Mouse (Mus musculus) c-Kit-positive CD71-positive TER-119-negative erythroid progenitor cells, embryonic 14.5 days (primary cell): ENCODE measurements around the gene Enc1.

Experiments used
- DNase-seq: peaks from one replicate; pipeline ENCODE4 v3.0.0-alpha.2; 2013; ENCODE audit warnings: low read depth

Gene Enc1

GRCm38 (mm10) chr13:97227795-97228194 lies 13.1 kb upstream of the Enc1 start:
- no peak for DNase-seq

GRCm38 (mm10) chr13:97230101-97230500 lies 10.8 kb upstream of the Enc1 start:
- DNase-seq = no peak

- no peak for DNase-seq
Measured at GRCm38 (mm10) chr13:97233092-97233491, 7.8 kb upstream of the Enc1 start.

GRCm38 (mm10) chr13:97234785-97235417 lies 6.0 kb upstream of the Enc1 start:
- DNase-seq = peak; percentile 69

GRCm38 (mm10) chr13:97235911-97236310 lies 5.0 kb upstream of the Enc1 start:
- DNase-seq = no peak

GRCm38 (mm10) chr13:97237700-97238099 lies 3.2 kb upstream of the Enc1 start:
- DNase-seq = no peak

- no peak for DNase-seq
Measured at GRCm38 (mm10) chr13:97238181-97238981, 2.5 kb upstream of the Enc1 start.

GRCm38 (mm10) chr13:97239343-97240180 lies 1.3 kb upstream of the Enc1 start:
- no peak for DNase-seq

GRCm38 (mm10) chr13:97240279-97240964 lies 483 bp upstream of the Enc1 start:
- peak; percentile 33 for DNase-seq

- DNase-seq = no peak
Measured at GRCm38 (mm10) chr13:97241787-97242280, 929 bp downstream of the Enc1 start.

- no peak for DNase-seq
Measured at GRCm38 (mm10) chr13:97242716-97243115, 1.8 kb downstream of the Enc1 start.

- no peak for DNase-seq
Measured at GRCm38 (mm10) chr13:97243962-97244711, 3.2 kb downstream of the Enc1 start.

- no peak for DNase-seq
Measured at GRCm38 (mm10) chr13:97244712-97245105, 3.8 kb downstream of the Enc1 start.

- DNase-seq = no peak
Measured at GRCm38 (mm10) chr13:97245157-97245556, 4.3 kb downstream of the Enc1 start.

GRCm38 (mm10) chr13:97246217-97246616 lies 5.3 kb downstream of the Enc1 start:
- no peak for DNase-seq

- no peak for DNase-seq
Measured at GRCm38 (mm10) chr13:97247754-97248153, 6.8 kb downstream of the Enc1 start.

- no peak for DNase-seq
Measured at GRCm38 (mm10) chr13:97249051-97249461, 8.2 kb downstream of the Enc1 start.

GRCm38 (mm10) chr13:97249507-97250078 lies 8.7 kb downstream of the Enc1 start:
- no peak for DNase-seq

- DNase-seq = no peak
Measured at GRCm38 (mm10) chr13:97250148-97250547, 9.2 kb downstream of the Enc1 start.

GRCm38 (mm10) chr13:97250551-97251380 lies 9.9 kb downstream of the Enc1 start:
- DNase-seq = no peak
